In genomic region chr6:90764753-90765152, GRCm38 (mm10) we compare ENCODE assay signal across 9 mouse cellular contexts.
DNase-seq lines count a peak whose midpoint lies in the region; ATAC-seq and TF ChIP-seq lines count a peak whose summit lies in the region.
"Had no signal": no experiment of that assay in that cellular context is flagged by ENCODE, and none has a peak within 500 bp of the region (broad histone marks: within the 10 kb centered on the region; RNA-seq: fewer than 3 reads in every experiment).

No protein-coding gene starts in this region.

- no peak for DNase-seq in kidney, adult 9 months
- no peak for DNase-seq in heart, postnatal 0 days (ENCODE audit: low spot score)
- DNase-seq in ovary, postnatal 10 days (ENCODE audit: low spot score) = no peak
- no peak for DNase-seq in layer of hippocampus, postnatal 36 days
- no peak for DNase-seq in c-Kit-positive CD71-positive TER-119-positive erythroid progenitor cells, embryonic 14.5 days (ENCODE audit: low spot score)

- H3K4me3 ChIP-seq in kidney, embryonic 15.5 days (replicated peaks) = no peak overlapping the region
- peak overlapping the region; percentile 62; the same call in 1 of the 2 replicates for H3K4me3 ChIP-seq in brown adipose tissue, adult 24 weeks (ENCODE audit: insufficient read depth, low read depth, low read length)
- H3K4me3 ChIP-seq in heart, postnatal 0 days (ENCODE audit: low read depth, low read length) = no peak overlapping the region
- H3K4me3 ChIP-seq in myocyte = peak overlapping the region; percentile 70

- H3K36me3 ChIP-seq in kidney, embryonic 15.5 days = no peaks in the 10 kb centered on the region
- H3K36me3 ChIP-seq in heart, postnatal 0 days (replicated peaks; ENCODE audit: control insufficient read depth, insufficient read depth, low read length) = no peaks in the 10 kb centered on the region
- no peaks in the 10 kb centered on the region for H3K36me3 ChIP-seq in myocyte (ENCODE audit: control insufficient read depth, insufficient read depth)

- H3ac ChIP-seq in myocyte (ENCODE audit: control insufficient read depth, insufficient read length) = no peak overlapping the region

- no peaks in the 10 kb centered on the region for H3K27me3 ChIP-seq in kidney, embryonic 15.5 days
- H3K27me3 ChIP-seq in heart, postnatal 0 days (ENCODE audit: control insufficient read depth, insufficient read depth, low read length) = no peaks in the 10 kb centered on the region
- no peaks in the 10 kb centered on the region for H3K27me3 ChIP-seq in myocyte (ENCODE audit: control insufficient read depth, insufficient read depth, insufficient read length)
- H3K27me3 ChIP-seq: Patski had no signal

- 71% methylated on average over 2 of the region's 2 CpGs for WGBS in kidney, embryonic 15.5 days
- 66% methylated on average over 2 of the region's 2 CpGs for WGBS in heart, postnatal 0 days

- no peak for TF ChIP-seq CTCF in heart, postnatal 0 days (IDR thresholded peaks at IDR 0.05; ENCODE audit: low read depth)

- ATAC-seq in kidney, embryonic 15.5 days (replicated peaks; ENCODE audit: low FRiP score) = no peak
- ATAC-seq in heart, postnatal 0 days (ENCODE audit: insufficient read depth, low read depth) = 0 out of 2 replicates have a peak, but pooled peaks have one; percentile 11
- ATAC-seq: Patski had no signal

- H3K79me2 ChIP-seq in myocyte (ENCODE audit: control insufficient read depth, insufficient read depth) = peaks cover 37% of the 10 kb centered on the region

- no peak for TF ChIP-seq EP300 in heart, postnatal 0 days (IDR thresholded peaks at IDR 0.05; ENCODE audit: low read depth)

- H3K27ac ChIP-seq in kidney, embryonic 15.5 days = peak overlapping the region; percentile 54
- peak overlapping the region; percentile 88 for H3K27ac ChIP-seq in brown adipose tissue, adult 24 weeks (replicated peaks; ENCODE audit: low read depth, low read length)
- H3K27ac ChIP-seq in heart, postnatal 0 days (ENCODE audit: low read depth) = peak overlapping the region; percentile 88

- H3K4me1 ChIP-seq in kidney, embryonic 15.5 days = peaks cover 26% of the 10 kb centered on the region
- peaks cover 39% of the 10 kb centered on the region for H3K4me1 ChIP-seq in brown adipose tissue, adult 24 weeks (ENCODE audit: control insufficient read depth, insufficient read depth, insufficient read length, low read length)
- peaks cover 21% of the 10 kb centered on the region for H3K4me1 ChIP-seq in heart, postnatal 0 days (ENCODE audit: control insufficient read depth, insufficient read depth)

- H3K9ac ChIP-seq in kidney, embryonic 15.5 days = no peak overlapping the region
- H3K9ac ChIP-seq in heart, postnatal 0 days (replicated peaks; ENCODE audit: low read depth, low read length) = no peak overlapping the region; the same call in 1 of the 2 replicates

- H3K9me3 ChIP-seq in kidney, embryonic 15.5 days (replicated peaks) = no peaks in the 10 kb centered on the region
- no peaks in the 10 kb centered on the region for H3K9me3 ChIP-seq in heart, postnatal 0 days (replicated peaks; ENCODE audit: control insufficient read depth, low read length)

- no peak for TF ChIP-seq POLR2A in myocyte (IDR thresholded peaks at IDR 0.05; ENCODE audit: insufficient read length, low read depth)

- H3K4me2 ChIP-seq in kidney, embryonic 15.5 days = no peak overlapping the region
- H3K4me2 ChIP-seq in heart, postnatal 0 days (ENCODE audit: low read depth, low read length) = no peak overlapping the region; the same call in 1 of the 2 replicates
- peak overlapping the region; percentile 82 for H3K4me2 ChIP-seq in myocyte (ENCODE audit: low read depth)

TF ChIP-seq in myocyte, 11 proteins besides CTCF, POLR2A, EP300 and RAD21:
- no peak for TF ChIP-seq CEBPB (IDR thresholded peaks at IDR 0.05; ENCODE audit: insufficient read depth, poor library complexity, severe bottlenecking)
- no peak for TF ChIP-seq REST (IDR thresholded peaks at IDR 0.05; ENCODE audit: insufficient read depth, insufficient read length)
- TF ChIP-seq USF1 (IDR thresholded peaks at IDR 0.05; ENCODE audit: low read depth) = no peak
- no peak for TF ChIP-seq SRF (IDR thresholded peaks at IDR 0.05; ENCODE audit: control insufficient read depth, insufficient read length, low read depth)
- peak; percentile 92 for TF ChIP-seq TCF12 (IDR thresholded peaks at IDR 0.05; ENCODE audit: insufficient read depth, poor library complexity, severe bottlenecking)
- TF ChIP-seq POLR2AphosphoS2 (IDR thresholded peaks at IDR 0.05; ENCODE audit: insufficient read length, low read depth) = no peak
- peak; percentile 3 to 93 (median 93) for TF ChIP-seq MYOD1 (IDR thresholded peaks at IDR 0.05; ENCODE audit: control insufficient read depth in 1 of 3, insufficient read length in 2 of 3, low read depth in 2 of 3)
- peak; percentile 68 for TF ChIP-seq TCF3 (IDR thresholded peaks at IDR 0.05; ENCODE audit: insufficient read length, low read depth)
- no peak for TF ChIP-seq E2F4 (IDR thresholded peaks at IDR 0.05; ENCODE audit: insufficient read depth)
- TF ChIP-seq MAX (IDR thresholded peaks at IDR 0.05; ENCODE audit: low read depth) = no peak
- TF ChIP-seq MYOG (IDR thresholded peaks at IDR 0.05; ENCODE audit: control insufficient read depth in 1 of 3, insufficient read depth in 1 of 3, insufficient read length in 2 of 3, low read depth in 2 of 3) = peak; percentile 65 to 95 (median 92)

Comparison
In these comparisons a context has a peak if more than half of its experiments do, and no peak if none do; other contexts are left out.
1. H3K4me3 ChIP-seq: peak in brown adipose tissue, adult 24 weeks (single experiment) and myocyte (single experiment); none in kidney, embryonic 15.5 days (single experiment) and heart, postnatal 0 days (single experiment).
2. Peak in every context shown above with its lines, with median percentiles within 50 percentile points of each other: H3K27ac ChIP-seq.